Mouse (Mus musculus) embryonic fibroblast, embryonic 13.5 days (primary cell): ENCODE results near the gene Ahr. TPM values are rescaled to one million over a fixed set of nuclear protein-coding genes. Genes with fewer than 3 reads are reported as not detected.

Experiments
- H3K27ac ChIP-seq: 2 replicates; pipeline ENCODE4 v1.5.1; 2012; ENCODE audit warnings: low read length, control low read depth, inconsistent platforms; ENCODE audit not compliant: insufficient read depth
- H3K4me1 ChIP-seq: 2 replicates; pipeline ENCODE4 v1.6.1; 2011; ENCODE audit warnings: low read length; ENCODE audit not compliant: control insufficient read depth, insufficient read depth
- H3K4me3 ChIP-seq: 2 replicates; pipeline ENCODE4 v1.5.1; 2011; ENCODE audit warnings: mild to moderate bottlenecking, control low read depth, low read length; ENCODE audit not compliant: insufficient read depth
- CTCF ChIP-seq: IDR thresholded peaks from 2 replicates; pipeline ENCODE4 v1.5.1; 2011; ENCODE audit warnings: mild to moderate bottlenecking, control low read depth, low read length, moderate library complexity, borderline replicate concordance; ENCODE audit not compliant: insufficient read depth
- POLR2A ChIP-seq: IDR thresholded peaks from 2 replicates; pipeline ENCODE4 v1.6.1; 2011; ENCODE audit warnings: low read depth, mild to moderate bottlenecking, control low read depth, low read length, moderate library complexity
- polyA plus RNA-seq: library from polyadenylated mRNA; stranded (reverse); fragments of >200 nt; gene quantifications from 2 replicates; pipeline ENCODE4 v1.2.4, GENCODE M21; 2011; ENCODE audit warnings: low read depth; ENCODE audit not compliant: missing spikeins, insufficient read length

Gene Ahr
- 27.6 and 35.7 TPM in 2 replicates for polyA plus RNA-seq

DNA sequence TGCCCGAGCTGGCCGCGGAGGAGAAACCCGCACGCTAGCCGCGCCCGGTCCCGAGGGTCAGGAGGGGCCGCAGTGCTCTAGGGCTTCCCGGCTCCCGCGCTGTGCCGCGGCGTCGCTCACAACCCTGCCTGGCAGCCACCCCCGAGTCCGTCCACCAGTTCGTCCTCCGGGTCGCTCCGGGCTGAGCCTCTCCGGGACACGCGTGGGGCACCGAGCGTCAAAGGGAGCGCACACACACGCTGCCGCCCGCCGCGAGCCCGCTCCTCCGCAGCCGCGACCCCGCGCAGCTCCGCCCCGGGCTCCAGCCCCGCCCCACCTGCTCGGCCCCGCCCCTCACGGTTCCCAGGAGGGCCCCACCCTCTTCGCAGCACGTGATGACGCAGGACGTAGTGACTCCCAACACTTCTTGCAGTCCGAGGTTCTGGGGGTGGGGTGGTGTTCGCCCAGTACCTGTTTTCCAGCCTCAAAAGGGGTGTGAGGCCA is at the start of gene Ahr:
Gene Ahr, minus strand, starts transcription at position 285 of the 483 bp plus-strand sequence.
- TF ChIP-seq POLR2A (peak; percentile 64), CTCF (no peak)
- Histone ChIP-seq H3K4me1 (peaks cover 4% of the 10 kb centered on the region; the same call in 1 of the 2 replicates), H3K27ac (no peak within 1 kb of the TSS), H3K4me3 (peak within 1 kb of the TSS; percentile 64)

DNA sequence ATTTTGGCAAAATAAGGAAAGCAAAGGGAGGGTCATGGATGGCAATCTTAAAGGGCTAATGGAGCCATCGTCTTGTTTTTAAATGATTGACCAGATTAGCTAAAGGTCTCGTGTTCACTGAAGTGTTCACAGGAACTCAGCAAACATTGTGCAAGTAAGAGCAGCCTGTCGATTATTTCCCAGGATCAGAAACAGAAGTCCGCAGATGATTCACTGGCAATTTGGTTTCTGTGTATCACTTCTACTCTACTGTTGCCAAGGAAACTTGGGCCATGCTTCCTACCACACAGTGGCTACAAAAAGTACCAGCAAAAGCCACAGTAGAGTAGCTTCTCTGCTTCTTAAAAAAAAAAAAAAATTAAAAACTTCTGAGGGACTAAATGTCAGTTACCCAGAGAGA is 44.0 kb upstream of the Ahr start:
- Histone ChIP-seq H3K4me3 (no peak overlapping the region), H3K4me1 (peaks cover 2% of the 10 kb centered on the region), H3K27ac (no peak overlapping the region)
- TF ChIP-seq CTCF (no peak), POLR2A (no peak)

DNA sequence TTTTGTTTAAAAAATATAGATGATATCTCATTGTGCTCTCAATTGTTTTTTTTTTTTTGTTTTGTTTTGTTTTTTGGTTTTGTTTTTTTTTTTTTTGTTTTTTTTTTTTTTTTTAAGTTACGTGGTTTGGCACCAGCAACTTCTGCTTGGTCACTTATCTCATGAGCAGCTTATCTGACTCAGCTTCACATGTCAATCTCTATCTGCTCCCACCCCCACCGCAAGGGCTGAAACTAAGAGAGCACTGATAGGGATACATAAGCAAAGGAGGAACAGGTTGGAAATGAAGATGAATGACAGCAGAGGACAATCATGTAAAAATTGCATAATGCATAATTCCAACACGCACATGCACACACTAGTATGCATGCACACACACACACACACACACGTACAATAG is 41.3 kb upstream of the Ahr start:
- peaks cover 2% of the 10 kb centered on the region for H3K4me1 ChIP-seq
- no peak overlapping the region for H3K27ac ChIP-seq
- no peak overlapping the region for H3K4me3 ChIP-seq
- TF ChIP-seq CTCF = no peak
- TF ChIP-seq POLR2A = no peak

DNA sequence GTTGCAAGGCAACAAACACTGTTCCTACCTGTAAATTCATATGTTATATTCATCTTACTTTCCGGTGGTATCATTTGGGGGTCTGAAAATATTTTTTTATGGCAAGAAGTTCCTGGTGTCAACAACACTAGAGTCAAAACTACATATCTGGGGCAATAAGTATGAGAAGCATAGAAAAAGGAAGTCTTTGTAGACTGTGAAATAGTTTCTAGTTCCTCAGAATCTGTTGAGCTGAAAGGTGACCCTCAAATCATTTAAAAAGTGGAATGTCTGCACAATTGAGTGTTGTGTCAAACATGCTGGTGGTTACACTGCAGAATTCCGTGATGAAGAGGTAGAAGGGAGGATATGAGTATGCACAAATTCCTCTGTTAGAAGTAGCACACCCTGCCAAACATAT is 38.9 kb upstream of the Ahr start:
- Histone ChIP-seq H3K4me3 (no peak overlapping the region), H3K27ac (no peak overlapping the region), H3K4me1 (peaks cover 2% of the 10 kb centered on the region)
- TF ChIP-seq CTCF = no peak
- TF ChIP-seq POLR2A = no peak

DNA sequence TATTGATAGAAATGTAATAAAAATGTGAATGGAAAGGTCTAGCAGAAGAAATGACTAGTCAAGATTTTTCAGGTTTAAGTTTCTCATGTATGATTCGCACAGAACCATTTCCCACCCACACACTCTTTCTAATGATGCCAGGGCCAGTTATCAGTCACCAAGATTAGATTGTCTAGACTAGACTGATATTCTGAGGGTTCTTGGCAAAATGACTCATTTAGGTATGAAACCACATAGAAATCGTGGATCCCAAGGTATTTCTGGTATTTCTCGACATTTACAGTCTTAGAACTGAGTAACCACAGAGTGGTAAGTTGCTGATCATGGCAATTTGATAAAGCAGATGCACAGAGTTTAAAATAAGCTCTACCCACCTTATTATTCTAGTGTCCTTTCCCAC is 28.0 kb upstream of the Ahr start:
- H3K4me3 ChIP-seq = no peak overlapping the region
- TF ChIP-seq POLR2A = no peak
- TF ChIP-seq CTCF = no peak
- H3K27ac ChIP-seq = no peak overlapping the region
- no peaks in the 10 kb centered on the region for H3K4me1 ChIP-seq

DNA sequence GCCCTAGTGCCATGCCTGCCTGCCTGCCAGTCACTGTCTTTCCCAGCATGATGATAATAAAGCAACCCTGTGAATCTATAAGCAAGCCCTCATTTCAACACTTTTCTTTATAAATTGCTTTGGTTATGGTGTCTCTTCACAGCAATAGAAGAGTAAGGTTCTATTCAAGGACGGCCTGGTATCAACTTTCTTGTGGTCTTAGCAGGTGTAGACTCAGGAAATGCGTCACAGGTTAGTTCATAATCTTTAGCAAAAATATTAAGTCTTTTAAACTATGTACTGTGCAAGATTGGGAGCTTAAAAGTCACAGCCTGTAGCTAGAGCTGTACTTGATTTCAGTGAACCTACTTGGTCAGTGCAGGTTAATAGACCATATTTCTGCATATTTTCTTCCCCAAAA is 24.0 kb upstream of the Ahr start:
- no peak overlapping the region for H3K4me3 ChIP-seq
- TF ChIP-seq CTCF (no peak), POLR2A (no peak)

DNA sequence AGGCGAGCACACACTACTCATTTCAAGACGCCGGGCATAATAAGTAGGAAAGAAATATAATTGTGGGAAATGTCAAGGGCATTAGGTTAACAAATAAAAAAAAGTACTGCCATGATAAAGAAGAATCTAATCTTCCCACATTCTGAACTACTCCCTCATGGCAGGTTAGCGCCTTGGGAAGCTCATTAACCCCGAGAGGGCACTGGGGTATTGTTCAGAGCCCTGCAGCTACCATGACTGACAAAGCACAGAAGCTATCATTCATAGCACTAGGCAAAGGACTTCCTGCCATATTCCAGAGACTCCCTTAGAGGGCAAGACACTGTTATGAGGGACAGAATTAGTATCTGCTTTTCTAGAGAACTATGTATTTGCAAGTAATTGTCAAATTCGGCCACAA is 21.1 kb upstream of the Ahr start:
- TF ChIP-seq CTCF (no peak), POLR2A (no peak)

More for the DNA sequence above, 24.0 kb upstream of the Ahr start:
- H3K27ac ChIP-seq = no peak overlapping the region
- H3K4me1 ChIP-seq = no peaks in the 10 kb centered on the region

DNA sequence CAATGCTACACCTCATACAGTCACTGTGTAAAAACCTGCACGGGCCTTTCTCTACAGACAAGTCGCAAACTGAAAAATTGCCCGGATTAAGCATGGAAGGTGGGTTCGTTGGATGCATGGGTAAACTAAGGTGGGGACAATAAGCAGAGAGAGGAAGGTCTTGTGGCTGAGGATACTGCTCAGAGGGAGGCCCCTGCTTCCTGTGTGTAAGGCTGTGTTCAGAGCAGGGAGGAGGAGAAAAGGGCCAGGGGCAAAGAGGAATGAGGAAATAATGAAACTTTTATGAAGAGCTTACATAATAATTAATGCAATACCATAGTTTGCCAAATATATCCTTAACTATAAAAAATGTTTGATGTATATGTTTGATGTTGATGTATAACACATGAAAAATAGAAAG is 19.5 kb upstream of the Ahr start:
- H3K4me1 ChIP-seq = no peaks in the 10 kb centered on the region; the same call in 1 of the 2 replicates
- no peak overlapping the region for H3K4me3 ChIP-seq
- TF ChIP-seq CTCF = no peak
- no peak for TF ChIP-seq POLR2A
- H3K27ac ChIP-seq = no peak overlapping the region

More for the DNA sequence above, 21.1 kb upstream of the Ahr start:
- Histone ChIP-seq H3K4me1 (no peaks in the 10 kb centered on the region; the same call in 1 of the 2 replicates), H3K27ac (no peak overlapping the region), H3K4me3 (no peak overlapping the region)

DNA sequence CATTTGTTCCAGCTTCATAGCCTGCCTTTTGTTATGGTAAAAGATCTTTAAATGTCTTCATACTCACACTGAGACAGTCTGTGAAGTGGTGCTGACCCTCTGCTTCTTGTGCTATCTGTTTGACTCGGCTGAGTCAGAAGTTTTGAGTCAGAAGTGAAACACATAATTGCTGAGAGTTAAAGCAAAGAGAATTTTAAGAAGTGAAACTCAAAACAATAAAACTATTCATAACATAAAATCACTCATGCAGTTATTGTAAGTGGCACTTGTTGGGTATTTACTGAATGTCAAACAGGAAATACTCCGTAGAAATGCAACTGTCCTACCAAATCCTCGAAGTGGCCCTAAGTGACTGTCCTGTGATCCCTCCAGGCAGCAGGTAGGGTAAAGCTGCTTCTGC is 18.3 kb upstream of the Ahr start:
- Histone ChIP-seq H3K27ac (no peak overlapping the region), H3K4me1 (no peaks in the 10 kb centered on the region; the same call in 1 of the 2 replicates), H3K4me3 (no peak overlapping the region)
- TF ChIP-seq CTCF = no peak
- TF ChIP-seq POLR2A = no peak

DNA sequence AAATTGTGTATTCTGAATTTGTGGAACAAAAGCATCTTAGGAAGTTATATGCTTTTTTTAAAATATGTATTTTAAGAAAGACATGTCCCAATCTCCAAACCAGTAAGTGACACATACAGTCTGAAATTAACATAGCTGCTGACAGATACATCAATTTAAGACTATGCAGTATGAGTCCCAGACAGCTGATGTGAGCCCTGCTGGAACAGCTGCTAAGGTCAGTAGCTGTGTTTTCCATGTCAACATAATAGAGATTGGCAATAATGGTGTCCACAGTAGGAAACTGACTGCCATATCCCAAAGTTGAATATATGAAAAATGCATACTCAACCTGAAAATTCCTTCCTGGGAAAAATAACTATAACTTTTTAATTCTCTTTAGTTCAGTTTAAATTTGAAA is 15.5 kb upstream of the Ahr start:
- Histone ChIP-seq H3K4me1 (no peaks in the 10 kb centered on the region; the same call in 1 of the 2 replicates), H3K27ac (no peak overlapping the region), H3K4me3 (no peak overlapping the region)
- TF ChIP-seq POLR2A = no peak

DNA sequence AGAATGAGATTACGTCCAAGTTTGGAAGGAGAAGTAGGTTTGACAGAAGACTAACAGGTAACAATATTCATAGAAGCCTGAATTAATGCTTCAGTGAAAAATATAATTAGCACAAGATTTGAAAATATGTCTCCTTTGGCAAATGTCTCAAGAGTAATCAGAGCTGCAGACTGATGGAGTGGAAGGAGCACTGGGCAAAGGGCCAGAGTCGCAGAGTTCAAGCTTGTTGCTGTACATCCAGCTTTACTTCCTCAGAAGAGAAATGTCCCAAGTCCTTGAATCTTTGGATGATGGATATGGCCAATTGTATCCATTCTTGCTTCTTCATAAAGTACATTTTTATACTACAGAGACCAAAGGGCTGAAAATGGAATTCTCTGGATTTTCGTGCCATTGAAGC is 8.0 kb upstream of the Ahr start:
- Histone ChIP-seq H3K4me3 (no peak overlapping the region), H3K27ac (no peak overlapping the region), H3K4me1 (peaks cover 2% of the 10 kb centered on the region; the same call in 1 of the 2 replicates)
- TF ChIP-seq CTCF (no peak), POLR2A (no peak)
